ENCODE assay signal across 14 mouse cellular contexts in the genomic region with DNA sequence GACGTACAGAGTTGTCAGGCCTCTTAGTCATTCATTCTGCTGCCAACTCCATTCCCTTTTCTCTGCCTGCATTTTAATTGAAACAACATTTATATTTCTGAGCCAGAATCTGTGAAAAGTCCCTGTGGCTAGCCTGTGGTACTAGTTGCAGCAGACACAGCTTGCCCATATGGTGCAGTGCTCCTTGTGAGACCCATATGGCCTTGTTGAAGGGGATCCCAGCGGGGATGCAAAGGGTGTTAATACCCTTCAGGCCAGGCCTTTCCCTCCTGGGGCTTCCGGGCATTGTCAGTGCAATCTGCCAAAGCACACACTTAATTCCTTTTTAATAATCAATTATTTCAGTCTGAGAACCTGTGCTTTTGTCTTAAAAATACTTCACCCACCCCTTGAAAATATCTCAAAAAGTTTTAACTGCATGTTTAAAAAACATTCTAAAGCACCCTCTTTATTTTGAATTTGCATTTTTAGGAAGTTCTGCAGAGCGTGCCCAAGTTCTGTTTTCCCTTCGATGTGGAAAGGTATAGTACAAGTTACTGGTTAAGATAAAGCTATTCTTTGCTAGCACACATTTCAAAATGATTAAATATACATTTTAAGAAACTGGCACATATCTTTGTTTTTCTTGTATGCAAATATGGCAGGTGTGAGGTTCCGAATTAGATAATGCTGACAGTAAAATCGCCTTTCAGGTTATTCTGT.
DNase-seq lines count a peak whose midpoint lies in the region; ATAC-seq and TF ChIP-seq lines count a peak whose summit lies in the region.
"Had no signal": no experiment of that assay in that cellular context is flagged by ENCODE, and none has a peak within 500 bp of the region (broad histone marks: within the 10 kb centered on the region; RNA-seq: fewer than 3 reads in every experiment).

No protein-coding gene starts in this region.

- TF ChIP-seq CTCF in hindbrain, postnatal 0 days (IDR thresholded peaks at IDR 0.05; ENCODE audit: low read depth): no peak
- no peak for TF ChIP-seq CTCF in CH12.LX (conservative IDR thresholded peaks at IDR 0.05 in 1 of 2, IDR thresholded peaks at IDR 0.05 in 1 of 2; ENCODE audit: low read depth in 2 of 2, low read length in 2 of 2)
- no peak for TF ChIP-seq CTCF in stomach, postnatal 0 days (IDR thresholded peaks at IDR 0.05; ENCODE audit: low read depth)

- no peak for TF ChIP-seq RAD21 in CH12.LX (IDR thresholded peaks at IDR 0.05; ENCODE audit: low read depth, low read length)

- no peak overlapping the region for H3K4me3 ChIP-seq in hindbrain, postnatal 0 days (ENCODE audit: low read length)
- H3K4me3 ChIP-seq in hindbrain, embryonic 16.5 days (ENCODE audit: low read length): no peak overlapping the region
- H3K4me3 ChIP-seq in CH12.LX (replicated peaks in 1 of 3; ENCODE audit: low read depth in 2 of 3, low read length in 2 of 3, poor library complexity in 1 of 3): no peak overlapping the region
- H3K4me3 ChIP-seq in midbrain, embryonic 13.5 days (replicated peaks): no peak overlapping the region
- H3K4me3 ChIP-seq in stomach, postnatal 0 days (ENCODE audit: low read depth, low read length): no peak overlapping the region
- H3K4me3 ChIP-seq: lung, embryonic 15.5 days had no signal

- no peak overlapping the region for H3K27ac ChIP-seq in hindbrain, postnatal 0 days
- H3K27ac ChIP-seq in hindbrain, embryonic 16.5 days (ENCODE audit: low read depth, low read length): no peak overlapping the region
- no peak overlapping the region for H3K27ac ChIP-seq in CH12.LX (ENCODE audit: insufficient read depth, low read depth)
- H3K27ac ChIP-seq in midbrain, embryonic 13.5 days: peak overlapping the region; percentile 58; the same call in 1 of the 2 replicates
- H3K27ac ChIP-seq in stomach, postnatal 0 days (replicated peaks): no peak overlapping the region
- H3K27ac ChIP-seq: kidney, postnatal 0 days; lung, embryonic 15.5 days had no signal

- peak; percentile 37; the same call in 1 of the 2 replicates for TF ChIP-seq EP300 in CH12.LX (IDR thresholded peaks at IDR 0.05; ENCODE audit: low read length)
- no peak for TF ChIP-seq EP300 in stomach, postnatal 0 days (optimal IDR thresholded peaks at IDR 0.05)

- dilution Hi-C loops in CH12.LX (cut with MboI; ENCODE audit: extremely low pct_ligation_motif_present, extremely low pct_unique_long_range_greater_than_20kb, low sequenced_read_pairs): no loop called here

- H3K4me1 ChIP-seq in hindbrain, postnatal 0 days (ENCODE audit: insufficient read depth, low read length): no peaks in the 10 kb centered on the region
- H3K4me1 ChIP-seq in hindbrain, embryonic 16.5 days (ENCODE audit: control insufficient read depth, insufficient read depth, low read depth, low read length): no peaks in the 10 kb centered on the region; the same call in 1 of the 2 replicates
- H3K4me1 ChIP-seq in CH12.LX (ENCODE audit: control insufficient read depth in 1 of 2, insufficient read depth in 2 of 2): peaks cover 6 to 47% of the 10 kb centered on the region in 2 experiments; a peak in 3 of 4 replicates
- peaks cover 30% of the 10 kb centered on the region for H3K4me1 ChIP-seq in midbrain, embryonic 13.5 days (replicated peaks)
- no peaks in the 10 kb centered on the region for H3K4me1 ChIP-seq in stomach, postnatal 0 days (replicated peaks; ENCODE audit: control insufficient read depth, insufficient read depth)
- H3K4me1 ChIP-seq: lung, embryonic 15.5 days had no signal

- in situ Hi-C loops in CH12.LX (cut with MboI; ENCODE audit: low pct_ligation_motif_present, low pct_unique_long_range_greater_than_20kb, low sequenced_read_pairs): no loop called here

- DNase-seq in hindbrain, postnatal 0 days (ENCODE audit: low spot score): peak; percentile 21
- DNase-seq in CH12.LX (ENCODE audit: extremely low read depth): peak; percentile 32
- peak; percentile 64 for DNase-seq in cerebellum, adult 9-10 months
- DNase-seq in gastrocnemius, postnatal 4 days (ENCODE audit: low spot score in 2 of 2): no peak
- DNase-seq in stomach, postnatal 0 days (ENCODE audit: low spot score): no peak
- no peak for DNase-seq in kidney, adult 8-10 months
- DNase-seq: adrenal gland, adult 8-10 months; gastrocnemius, postnatal 25 days; liver had no signal

- no peak overlapping the region for H3K9ac ChIP-seq in hindbrain, postnatal 0 days (replicated peaks; ENCODE audit: low read length)
- H3K9ac ChIP-seq in hindbrain, embryonic 16.5 days (ENCODE audit: low read depth, low read length): no peak overlapping the region
- no peak overlapping the region for H3K9ac ChIP-seq in CH12.LX (ENCODE audit: insufficient read depth, low read depth)
- no peak overlapping the region for H3K9ac ChIP-seq in midbrain, embryonic 13.5 days (replicated peaks)
- H3K9ac ChIP-seq in stomach, postnatal 0 days (ENCODE audit: low read length): no peak overlapping the region
- H3K9ac ChIP-seq: lung, embryonic 15.5 days had no signal

- WGBS in hindbrain, postnatal 0 days: 55% methylated on average over 7 of the region's 7 CpGs
- 53% methylated on average over 7 of the region's 7 CpGs for WGBS in hindbrain, embryonic 16.5 days
- WGBS in midbrain, embryonic 13.5 days: 36% methylated on average over 7 of the region's 7 CpGs
- 75% methylated on average over 7 of the region's 7 CpGs for WGBS in stomach, postnatal 0 days

- no peak for TF ChIP-seq POLR2A in CH12.LX (IDR thresholded peaks at IDR 0.05; ENCODE audit: low read depth, low read length)

- no peaks in the 10 kb centered on the region for H3K36me3 ChIP-seq in hindbrain, postnatal 0 days (ENCODE audit: insufficient read depth, low read length)
- H3K36me3 ChIP-seq in hindbrain, embryonic 16.5 days (ENCODE audit: control insufficient read depth, insufficient read depth, low read length): no peaks in the 10 kb centered on the region
- H3K36me3 ChIP-seq in CH12.LX (replicated peaks in 1 of 2; ENCODE audit: control insufficient read depth in 1 of 2, insufficient read depth in 1 of 2, low read length in 1 of 2): peaks cover 0 to 14% of the 10 kb centered on the region in 2 experiments
- H3K36me3 ChIP-seq in midbrain, embryonic 13.5 days: no peaks in the 10 kb centered on the region
- no peaks in the 10 kb centered on the region for H3K36me3 ChIP-seq in stomach, postnatal 0 days (ENCODE audit: control insufficient read depth, insufficient read depth, low read length)
- H3K36me3 ChIP-seq: lung, embryonic 15.5 days had no signal

- ATAC-seq in hindbrain, postnatal 0 days: no peak
- no peak for ATAC-seq in hindbrain, embryonic 16.5 days
- peak; percentile 61; the same call in 1 of the 2 replicates for ATAC-seq in midbrain, embryonic 13.5 days
- no peak for ATAC-seq in stomach, postnatal 0 days (ENCODE audit: low FRiP score, low TSS enrichment)
- ATAC-seq: Patski had no signal

- no peaks in the 10 kb centered on the region for H3K79me2 ChIP-seq in CH12.LX (replicated peaks; ENCODE audit: control insufficient read depth, extremely low read depth, insufficient read depth, poor library complexity, severe bottlenecking)

- H3K4me2 ChIP-seq in hindbrain, postnatal 0 days (ENCODE audit: low read depth, low read length): no peak overlapping the region
- H3K4me2 ChIP-seq in hindbrain, embryonic 16.5 days (ENCODE audit: low read length): no peak overlapping the region
- no peak overlapping the region for H3K4me2 ChIP-seq in CH12.LX (ENCODE audit: insufficient read depth, low read depth, poor library complexity, severe bottlenecking)
- no peak overlapping the region for H3K4me2 ChIP-seq in midbrain, embryonic 13.5 days (replicated peaks)
- H3K4me2 ChIP-seq in stomach, postnatal 0 days (replicated peaks; ENCODE audit: low read depth): no peak overlapping the region
- H3K4me2 ChIP-seq: lung, embryonic 15.5 days had no signal

- H3K27me3 ChIP-seq in hindbrain, postnatal 0 days (ENCODE audit: insufficient read depth, low read length): no peaks in the 10 kb centered on the region
- no peaks in the 10 kb centered on the region for H3K27me3 ChIP-seq in hindbrain, embryonic 16.5 days (replicated peaks; ENCODE audit: control insufficient read depth, insufficient read depth, low read length)
- H3K27me3 ChIP-seq in CH12.LX (replicated peaks): no peaks in the 10 kb centered on the region
- no peaks in the 10 kb centered on the region for H3K27me3 ChIP-seq in midbrain, embryonic 13.5 days
- H3K27me3 ChIP-seq in stomach, postnatal 0 days (ENCODE audit: control insufficient read depth, insufficient read depth, low read length): no peaks in the 10 kb centered on the region
- H3K27me3 ChIP-seq: lung, embryonic 15.5 days; Patski had no signal

- H3K9me3 ChIP-seq in hindbrain, postnatal 0 days (ENCODE audit: low read length): no peaks in the 10 kb centered on the region
- H3K9me3 ChIP-seq in hindbrain, embryonic 16.5 days (ENCODE audit: control insufficient read depth, low read length): no peaks in the 10 kb centered on the region
- H3K9me3 ChIP-seq in CH12.LX (replicated peaks; ENCODE audit: low read length): no peaks in the 10 kb centered on the region
- H3K9me3 ChIP-seq in midbrain, embryonic 13.5 days: no peaks in the 10 kb centered on the region
- H3K9me3 ChIP-seq in stomach, postnatal 0 days (ENCODE audit: control insufficient read depth, low read length): no peaks in the 10 kb centered on the region
- H3K9me3 ChIP-seq: lung, embryonic 15.5 days had no signal

TF ChIP-seq in CH12.LX, 34 proteins besides CTCF, POLR2A, EP300 and RAD21 (continues in another document):
- TF ChIP-seq CHD2 (IDR thresholded peaks at IDR 0.05; ENCODE audit: low read length) (no peak), RCOR1 (conservative IDR thresholded peaks at IDR 0.05; ENCODE audit: low read depth, low read length) (no peak), TBP (conservative IDR thresholded peaks at IDR 0.05; ENCODE audit: low read depth, low read length) (no peak), JUND (conservative IDR thresholded peaks at IDR 0.05; ENCODE audit: low read depth, low read length) (no peak), SMC3 (IDR thresholded peaks at IDR 0.05; ENCODE audit: low read depth, low read length) (no peak), SIN3A (IDR thresholded peaks at IDR 0.05; ENCODE audit: low read length) (no peak), TCF12 (IDR thresholded peaks at IDR 0.05; ENCODE audit: low read depth, low read length) (no peak), GABPA (IDR thresholded peaks at IDR 0.05; ENCODE audit: insufficient replicate concordance, low read depth, low read length) (no peak), IRF4 (IDR thresholded peaks at IDR 0.05; ENCODE audit: low read depth, low read length) (no peak), MEF2A (IDR thresholded peaks at IDR 0.05; ENCODE audit: borderline replicate concordance, low read depth, low read length) (no peak), USF2 (conservative IDR thresholded peaks at IDR 0.05; ENCODE audit: low read depth, low read length) (no peak), MAFK (IDR thresholded peaks at IDR 0.05; ENCODE audit: insufficient replicate concordance, low read length) (no peak), USF1 (IDR thresholded peaks at IDR 0.05; ENCODE audit: low read depth, low read length) (no peak), PAX5 (IDR thresholded peaks at IDR 0.05; ENCODE audit: low read length) (no peak), POLR2AphosphoS2 (IDR thresholded peaks at IDR 0.05; ENCODE audit: low read depth, low read length) (no peak), ETS1 (conservative IDR thresholded peaks at IDR 0.05; ENCODE audit: low read depth, low read length) (no peak)

Comparison
In these comparisons a context has a peak if more than half of its experiments do, and no peak if none do; other contexts are left out.
1. DNase-seq: peak in hindbrain, postnatal 0 days (single experiment), CH12.LX (single experiment) and cerebellum, adult 9-10 months (single experiment); none in gastrocnemius, postnatal 4 days (0 of 2), stomach, postnatal 0 days (single experiment) and kidney, adult 8-10 months (0 of 2).